Mouse (Mus musculus): ENCODE data around the gene Stat4. TPM values are rescaled to one million over a fixed set of nuclear protein-coding genes. Genes with fewer than 3 reads are reported as not detected.

Stat4 gene
- polyA plus RNA-seq, 1 experiment from 2014 or later: 1.9 TPM

- ATAC-seq (replicated peaks; ENCODE audit: insufficient number of reproducible peaks, insufficient read depth, low FRiP score, low read depth): no peak
Observed at GRCm38 (mm10) chr1:52055947-52056346, 69.0 kb downstream of the Stat4 start.

GRCm38 (mm10) chr1:52057153-52057552, 70.2 kb downstream of the Stat4 start:
- no peak for ATAC-seq (replicated peaks; ENCODE audit: insufficient number of reproducible peaks, insufficient read depth, low FRiP score, low read depth)
- Histone ChIP-seq H3K36me3 (no peaks in the 10 kb centered on the region), H3K27ac (no peak overlapping the region), H3K4me3 (no peak overlapping the region), H3K4me2 (no peak overlapping the region), H3K4me1 (replicated peaks) (peaks cover 3% of the 10 kb centered on the region; the same call in 1 of the 2 replicates), H3K9me3 (replicated peaks) (no peaks in the 10 kb centered on the region), H3K9ac (no peak overlapping the region), H3K27me3 (no peaks in the 10 kb centered on the region)
- WGBS: 57% methylated on average over 5 of the region's 5 CpGs

More at GRCm38 (mm10) chr1:52055947-52056346, 69.0 kb downstream of the Stat4 start:
- H3K36me3 ChIP-seq: no peaks in the 10 kb centered on the region
- no peak overlapping the region for H3K9ac ChIP-seq
- H3K27ac ChIP-seq: no peak overlapping the region
- H3K4me1 ChIP-seq (replicated peaks): peaks cover 3% of the 10 kb centered on the region; the same call in 1 of the 2 replicates
- no peak overlapping the region for H3K4me2 ChIP-seq
- no peaks in the 10 kb centered on the region for H3K9me3 ChIP-seq (replicated peaks)
- H3K4me3 ChIP-seq: no peak overlapping the region
- 79% methylated on average over 4 of the region's 4 CpGs for WGBS
- H3K27me3 ChIP-seq: no peaks in the 10 kb centered on the region

GRCm38 (mm10) chr1:52066276-52066675, 79.3 kb downstream of the Stat4 start:
- H3K9ac ChIP-seq: no peak overlapping the region
- no peak overlapping the region for H3K27ac ChIP-seq
- no peaks in the 10 kb centered on the region for H3K36me3 ChIP-seq
- no peaks in the 10 kb centered on the region for H3K9me3 ChIP-seq (replicated peaks)
- no peak overlapping the region for H3K4me2 ChIP-seq
- no peaks in the 10 kb centered on the region for H3K27me3 ChIP-seq
- no peaks in the 10 kb centered on the region for H3K4me1 ChIP-seq (replicated peaks)
- no peak overlapping the region for H3K4me3 ChIP-seq
- WGBS: 77% methylated on average over 1 of the region's 1 CpGs
- no peak for ATAC-seq (replicated peaks; ENCODE audit: insufficient number of reproducible peaks, insufficient read depth, low FRiP score, low read depth)

GRCm38 (mm10) chr1:52066694-52067093, 79.7 kb downstream of the Stat4 start:
- Histone ChIP-seq H3K4me1 (replicated peaks) (no peaks in the 10 kb centered on the region), H3K27ac (no peak overlapping the region), H3K9ac (no peak overlapping the region), H3K36me3 (no peaks in the 10 kb centered on the region), H3K4me3 (no peak overlapping the region), H3K9me3 (replicated peaks) (no peaks in the 10 kb centered on the region), H3K4me2 (no peak overlapping the region), H3K27me3 (no peaks in the 10 kb centered on the region)
- ATAC-seq (replicated peaks; ENCODE audit: insufficient number of reproducible peaks, insufficient read depth, low FRiP score, low read depth): no peak
- WGBS: 39% methylated on average over 3 of the region's 3 CpGs

GRCm38 (mm10) chr1:52079724-52080367, 92.9 kb downstream of the Stat4 start:
- H3K36me3 ChIP-seq: no peaks in the 10 kb centered on the region
- no peak overlapping the region for H3K27ac ChIP-seq

GRCm38 (mm10) chr1:52080375-52080774, 93.4 kb downstream of the Stat4 start:
- no peak for ATAC-seq (replicated peaks; ENCODE audit: insufficient number of reproducible peaks, insufficient read depth, low FRiP score, low read depth)

More at GRCm38 (mm10) chr1:52079724-52080367, 92.9 kb downstream of the Stat4 start:
- Histone ChIP-seq H3K4me2 (no peak overlapping the region), H3K4me1 (replicated peaks) (no peaks in the 10 kb centered on the region), H3K4me3 (no peak overlapping the region), H3K9ac (no peak overlapping the region), H3K27me3 (no peaks in the 10 kb centered on the region), H3K9me3 (replicated peaks) (no peaks in the 10 kb centered on the region)
- no peak for ATAC-seq (replicated peaks; ENCODE audit: insufficient number of reproducible peaks, insufficient read depth, low FRiP score, low read depth)
- 30% methylated on average over 10 of the region's 10 CpGs for WGBS

GRCm38 (mm10) chr1:52086236-52086635, 99.3 kb downstream of the Stat4 start:
- H3K4me3 ChIP-seq: no peak overlapping the region
- ATAC-seq (replicated peaks; ENCODE audit: insufficient number of reproducible peaks, insufficient read depth, low FRiP score, low read depth): no peak
- no peaks in the 10 kb centered on the region for H3K27me3 ChIP-seq
- no peak overlapping the region for H3K4me2 ChIP-seq
- no peak overlapping the region for H3K27ac ChIP-seq
- no peak overlapping the region for H3K9ac ChIP-seq
- WGBS: 24% methylated on average over 4 of the region's 4 CpGs
- H3K9me3 ChIP-seq (replicated peaks): no peaks in the 10 kb centered on the region
- H3K36me3 ChIP-seq: no peaks in the 10 kb centered on the region
- H3K4me1 ChIP-seq (replicated peaks): no peaks in the 10 kb centered on the region

More at GRCm38 (mm10) chr1:52080375-52080774, 93.4 kb downstream of the Stat4 start:
- Histone ChIP-seq H3K27ac (no peak overlapping the region), H3K36me3 (no peaks in the 10 kb centered on the region), H3K9ac (no peak overlapping the region), H3K4me3 (no peak overlapping the region), H3K27me3 (no peaks in the 10 kb centered on the region), H3K4me1 (replicated peaks) (no peaks in the 10 kb centered on the region), H3K9me3 (replicated peaks) (no peaks in the 10 kb centered on the region), H3K4me2 (no peak overlapping the region)
- 44% methylated on average over 8 of the region's 8 CpGs for WGBS

GRCm38 (mm10) chr1:52087128-52087527, 100.2 kb downstream of the Stat4 start:
- WGBS: 21% methylated on average over 1 of the region's 1 CpGs
- no peak overlapping the region for H3K4me2 ChIP-seq
- H3K4me3 ChIP-seq: no peak overlapping the region
- no peak overlapping the region for H3K9ac ChIP-seq
- ATAC-seq (replicated peaks; ENCODE audit: insufficient number of reproducible peaks, insufficient read depth, low FRiP score, low read depth): no peak
- no peak overlapping the region for H3K27ac ChIP-seq
- no peaks in the 10 kb centered on the region for H3K4me1 ChIP-seq (replicated peaks)
- H3K27me3 ChIP-seq: no peaks in the 10 kb centered on the region
- H3K36me3 ChIP-seq: no peaks in the 10 kb centered on the region
- H3K9me3 ChIP-seq (replicated peaks): no peaks in the 10 kb centered on the region

GRCm38 (mm10) chr1:52088634-52089033, 101.7 kb downstream of the Stat4 start:
- no peaks in the 10 kb centered on the region for H3K27me3 ChIP-seq
- no peak overlapping the region for H3K4me3 ChIP-seq
- H3K9ac ChIP-seq: no peak overlapping the region
- WGBS: 44% methylated on average over 4 of the region's 4 CpGs
- H3K9me3 ChIP-seq (replicated peaks): no peaks in the 10 kb centered on the region
- ATAC-seq (replicated peaks; ENCODE audit: insufficient number of reproducible peaks, insufficient read depth, low FRiP score, low read depth): no peak
- no peaks in the 10 kb centered on the region for H3K4me1 ChIP-seq (replicated peaks)
- no peaks in the 10 kb centered on the region for H3K36me3 ChIP-seq
- no peak overlapping the region for H3K4me2 ChIP-seq
- no peak overlapping the region for H3K27ac ChIP-seq

GRCm38 (mm10) chr1:52098618-52099232, 111.8 kb downstream of the Stat4 start:
- WGBS: 81% methylated on average over 3 of the region's 3 CpGs
- ATAC-seq (replicated peaks; ENCODE audit: insufficient number of reproducible peaks, insufficient read depth, low FRiP score, low read depth): no peak
- no peak overlapping the region for H3K4me3 ChIP-seq
- no peaks in the 10 kb centered on the region for H3K9me3 ChIP-seq (replicated peaks)
- H3K27me3 ChIP-seq: no peaks in the 10 kb centered on the region
- H3K36me3 ChIP-seq: no peaks in the 10 kb centered on the region
- H3K9ac ChIP-seq: no peak overlapping the region
- no peaks in the 10 kb centered on the region for H3K4me1 ChIP-seq (replicated peaks)
- H3K4me2 ChIP-seq: no peak overlapping the region
- no peak overlapping the region for H3K27ac ChIP-seq

- Histone ChIP-seq H3K4me2 (no peak overlapping the region), H3K4me1 (replicated peaks) (no peaks in the 10 kb centered on the region), H3K36me3 (no peaks in the 10 kb centered on the region), H3K27me3 (no peaks in the 10 kb centered on the region), H3K27ac (no peak overlapping the region), H3K4me3 (no peak overlapping the region), H3K9ac (no peak overlapping the region), H3K9me3 (replicated peaks) (no peaks in the 10 kb centered on the region)
- ATAC-seq (replicated peaks; ENCODE audit: insufficient number of reproducible peaks, insufficient read depth, low FRiP score, low read depth): no peak
- WGBS: 63% methylated on average over 6 of the region's 6 CpGs
Observed at GRCm38 (mm10) chr1:52100496-52100895, 113.5 kb downstream of the Stat4 start.

GRCm38 (mm10) chr1:52102795-52103194, 115.8 kb downstream of the Stat4 start:
- Histone ChIP-seq H3K4me3 (no peak overlapping the region), H3K27ac (no peak overlapping the region), H3K9ac (no peak overlapping the region), H3K36me3 (no peaks in the 10 kb centered on the region), H3K4me2 (no peak overlapping the region), H3K27me3 (no peaks in the 10 kb centered on the region), H3K4me1 (replicated peaks) (no peaks in the 10 kb centered on the region), H3K9me3 (replicated peaks) (no peaks in the 10 kb centered on the region)
- no peak for ATAC-seq (replicated peaks; ENCODE audit: insufficient number of reproducible peaks, insufficient read depth, low FRiP score, low read depth)
- 75% methylated on average over 8 of the region's 8 CpGs for WGBS
